Mouse (Mus musculus): ENCODE data around the gene Hvcn1.
A peak's percentile ranks its signal among the peaks of the same experiment; 100 is the strongest.

Hvcn1 gene

GRCm38 (mm10) chr5:122274785-122275184, 68.2 kb downstream of the Hvcn1 start:
- no peaks in the 10 kb centered on the region for H3K36me3 ChIP-seq (ENCODE audit: insufficient read depth, low read length)
- peaks cover 58% of the 10 kb centered on the region for H3K4me1 ChIP-seq (replicated peaks; ENCODE audit: low read depth, low read length)

DNA sequence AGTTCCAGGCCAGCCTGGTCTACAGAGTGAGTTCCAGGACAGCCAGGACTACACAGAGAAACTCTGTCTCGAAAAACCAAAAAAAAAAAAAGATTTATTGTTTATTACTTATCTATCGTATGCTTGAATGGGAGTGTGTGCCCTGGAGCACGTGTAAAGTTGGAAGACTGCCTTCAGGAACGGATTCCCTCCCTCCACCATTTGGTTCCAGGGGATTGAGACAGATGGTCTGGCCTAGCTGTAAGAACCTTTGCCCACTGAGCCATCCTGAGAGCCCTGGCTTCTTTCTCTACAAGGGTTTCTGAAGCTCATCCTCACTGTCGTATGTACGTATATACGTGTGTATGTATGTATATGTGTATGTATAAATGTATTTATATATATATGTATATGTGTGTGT, 72.3 kb downstream of the Hvcn1 start:
- H3K4me3 ChIP-seq (replicated peaks; ENCODE audit: low read length): no peak overlapping the region
- TF ChIP-seq POU5F1 (IDR thresholded peaks at IDR 0.05; ENCODE audit: borderline replicate concordance, low read length): no peak
- no peak for TF ChIP-seq NANOG (IDR thresholded peaks at IDR 0.05; ENCODE audit: borderline replicate concordance, low read length)
- TF ChIP-seq CTCF (conservative IDR thresholded peaks at IDR 0.05; ENCODE audit: low read length): no peak
- peaks cover 59% of the 10 kb centered on the region for H3K4me1 ChIP-seq (replicated peaks; ENCODE audit: low read depth, low read length)
- H3K9me3 ChIP-seq (ENCODE audit: low read length): 0 out of 2 replicates have a peak, but pooled peaks cover 8% of the 10 kb centered on the region
- no peaks in the 10 kb centered on the region for H3K36me3 ChIP-seq (ENCODE audit: insufficient read depth, low read length)
- peaks cover 18% of the 10 kb centered on the region for H3K27me3 ChIP-seq (ENCODE audit: insufficient read depth, low read length)

More at GRCm38 (mm10) chr5:122274785-122275184, 68.2 kb downstream of the Hvcn1 start:
- 0 out of 2 replicates have a peak, but pooled peaks cover 8% of the 10 kb centered on the region for H3K9me3 ChIP-seq (ENCODE audit: low read length)
- H3K27me3 ChIP-seq (ENCODE audit: insufficient read depth, low read length): no peaks in the 10 kb centered on the region
- TF ChIP-seq POU5F1 (IDR thresholded peaks at IDR 0.05; ENCODE audit: borderline replicate concordance, low read length): no peak
- no peak for TF ChIP-seq CTCF (conservative IDR thresholded peaks at IDR 0.05; ENCODE audit: low read length)
- TF ChIP-seq NANOG (IDR thresholded peaks at IDR 0.05; ENCODE audit: borderline replicate concordance, low read length): no peak
- H3K4me3 ChIP-seq (replicated peaks; ENCODE audit: low read length): peak overlapping the region; percentile 41

GRCm38 (mm10) chr5:122279799-122280421, 73.3 kb downstream of the Hvcn1 start:
- Histone ChIP-seq H3K9me3 (ENCODE audit: low read length) (0 out of 2 replicates have a peak, but pooled peaks cover 8% of the 10 kb centered on the region), H3K36me3 (ENCODE audit: insufficient read depth, low read length) (no peaks in the 10 kb centered on the region), H3K4me3 (replicated peaks; ENCODE audit: low read length) (no peak overlapping the region), H3K27me3 (ENCODE audit: insufficient read depth, low read length) (peaks cover 19% of the 10 kb centered on the region), H3K4me1 (replicated peaks; ENCODE audit: low read depth, low read length) (peaks cover 53% of the 10 kb centered on the region)
- TF ChIP-seq POU5F1 (IDR thresholded peaks at IDR 0.05; ENCODE audit: borderline replicate concordance, low read length): no peak
- TF ChIP-seq NANOG (IDR thresholded peaks at IDR 0.05; ENCODE audit: borderline replicate concordance, low read length): no peak
- TF ChIP-seq CTCF (conservative IDR thresholded peaks at IDR 0.05; ENCODE audit: low read length): no peak

DNA sequence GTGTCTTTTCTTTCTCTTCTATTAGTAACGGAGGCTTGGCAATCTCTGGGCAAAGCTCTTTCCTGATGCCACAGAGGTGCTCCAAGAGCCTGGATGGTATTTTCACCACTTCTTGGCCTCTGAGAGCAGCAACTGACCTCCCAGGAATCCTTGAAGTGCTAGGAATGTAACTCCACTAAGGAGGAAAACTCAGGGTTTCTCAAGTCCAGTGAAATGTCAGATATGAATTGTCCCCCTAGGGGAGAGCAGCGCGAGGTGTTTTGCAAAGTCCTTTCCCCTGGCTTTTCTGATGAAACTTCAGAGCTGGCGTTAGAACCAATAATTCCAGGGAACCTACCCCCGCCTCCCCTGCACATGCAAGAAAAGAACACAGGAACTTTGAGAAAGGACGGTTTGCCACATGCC, 73.8 kb downstream of the Hvcn1 start:
- no peak for TF ChIP-seq POU5F1 (IDR thresholded peaks at IDR 0.05; ENCODE audit: borderline replicate concordance, low read length)
- no peak for TF ChIP-seq CTCF (conservative IDR thresholded peaks at IDR 0.05; ENCODE audit: low read length)
- no peak for TF ChIP-seq NANOG (IDR thresholded peaks at IDR 0.05; ENCODE audit: borderline replicate concordance, low read length)
- Histone ChIP-seq H3K4me3 (replicated peaks; ENCODE audit: low read length) (peak overlapping the region; percentile 53; the same call in 1 of the 2 replicates), H3K36me3 (ENCODE audit: insufficient read depth, low read length) (no peaks in the 10 kb centered on the region), H3K9me3 (ENCODE audit: low read length) (0 out of 2 replicates have a peak, but pooled peaks cover 8% of the 10 kb centered on the region), H3K27me3 (ENCODE audit: insufficient read depth, low read length) (peaks cover 24% of the 10 kb centered on the region), H3K4me1 (replicated peaks; ENCODE audit: low read depth, low read length) (peaks cover 52% of the 10 kb centered on the region)

DNA sequence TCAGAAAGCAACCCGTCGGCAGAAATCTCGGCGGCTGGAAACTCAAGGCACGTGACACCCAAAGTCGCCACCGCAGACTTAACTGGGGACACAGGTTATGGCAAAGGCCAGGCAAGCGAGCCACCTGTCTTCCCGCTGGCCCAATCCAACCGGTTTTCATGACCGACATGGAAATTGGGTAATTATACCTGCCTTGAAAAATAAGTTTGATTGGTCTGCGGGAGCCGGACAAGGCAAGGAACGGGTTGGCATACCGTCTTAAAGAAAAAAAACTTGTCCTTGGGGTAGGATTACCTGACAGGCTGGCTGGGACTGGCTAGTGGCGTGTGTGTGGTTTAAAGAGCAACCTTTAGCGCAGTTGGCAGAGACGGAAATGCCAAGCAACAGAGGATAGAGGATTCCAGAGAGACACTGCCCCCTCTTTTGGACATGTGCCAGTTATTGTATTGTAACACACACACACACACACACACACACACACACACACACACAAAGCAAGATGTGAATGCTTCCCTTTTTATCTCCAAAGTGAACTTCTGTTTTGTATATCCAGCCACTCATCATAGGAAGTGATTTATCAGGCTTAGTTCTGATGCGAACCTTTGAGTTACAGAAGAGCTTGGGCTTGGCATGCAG, 74.3 kb downstream of the Hvcn1 start:
- Histone ChIP-seq H3K9me3 (ENCODE audit: low read length) (0 out of 2 replicates have a peak, but pooled peaks cover 8% of the 10 kb centered on the region), H3K27me3 (ENCODE audit: insufficient read depth, low read length) (peaks cover 26% of the 10 kb centered on the region)
- no peak for TF ChIP-seq NANOG (IDR thresholded peaks at IDR 0.05; ENCODE audit: borderline replicate concordance, low read length)
- no peak for TF ChIP-seq CTCF (conservative IDR thresholded peaks at IDR 0.05; ENCODE audit: low read length)
- TF ChIP-seq POU5F1 (IDR thresholded peaks at IDR 0.05; ENCODE audit: borderline replicate concordance, low read length): no peak

DNA sequence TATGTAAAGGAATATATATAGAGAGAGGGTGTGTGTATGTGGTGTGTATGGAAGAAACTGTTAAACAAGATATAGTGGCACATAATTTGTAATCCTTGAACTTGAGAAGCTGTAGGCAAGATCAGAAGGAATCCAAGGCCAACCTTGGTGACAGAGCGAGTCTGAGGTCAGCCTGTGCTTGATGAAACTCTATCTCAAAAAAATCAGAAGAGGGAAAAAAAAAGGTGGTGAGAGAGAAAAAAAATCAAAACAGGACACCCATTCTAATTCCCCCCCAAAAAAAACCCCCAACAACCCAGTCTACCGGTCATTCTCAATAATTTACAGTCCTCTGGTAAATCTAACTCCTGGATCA, 77.2 kb downstream of the Hvcn1 start:
- H3K4me1 ChIP-seq (replicated peaks; ENCODE audit: low read depth, low read length): peaks cover 54% of the 10 kb centered on the region
- H3K36me3 ChIP-seq (ENCODE audit: insufficient read depth, low read length): peaks cover 29% of the 10 kb centered on the region
- peak overlapping the region; percentile 92; the same call in 1 of the 2 replicates for H3K4me3 ChIP-seq (replicated peaks; ENCODE audit: low read length)
- peaks cover 26% of the 10 kb centered on the region for H3K27me3 ChIP-seq (ENCODE audit: insufficient read depth, low read length)
- TF ChIP-seq POU5F1 (IDR thresholded peaks at IDR 0.05; ENCODE audit: borderline replicate concordance, low read length) (no peak), CTCF (conservative IDR thresholded peaks at IDR 0.05; ENCODE audit: low read length) (no peak), NANOG (IDR thresholded peaks at IDR 0.05; ENCODE audit: borderline replicate concordance, low read length) (no peak)
- no peaks in the 10 kb centered on the region for H3K9me3 ChIP-seq (ENCODE audit: low read length)

More for the DNA sequence above, 74.3 kb downstream of the Hvcn1 start:
- Histone ChIP-seq H3K36me3 (ENCODE audit: insufficient read depth, low read length) (peaks cover 1% of the 10 kb centered on the region; the same call in 1 of the 2 replicates), H3K4me1 (replicated peaks; ENCODE audit: low read depth, low read length) (peaks cover 52% of the 10 kb centered on the region), H3K4me3 (replicated peaks; ENCODE audit: low read length) (peak overlapping the region; percentile 53; the same call in 1 of the 2 replicates)

- H3K27me3 ChIP-seq (ENCODE audit: insufficient read depth, low read length): peaks cover 26% of the 10 kb centered on the region
- H3K4me1 ChIP-seq (replicated peaks; ENCODE audit: low read depth, low read length): peaks cover 58% of the 10 kb centered on the region
- TF ChIP-seq POU5F1 (IDR thresholded peaks at IDR 0.05; ENCODE audit: borderline replicate concordance, low read length) (no peak), NANOG (IDR thresholded peaks at IDR 0.05; ENCODE audit: borderline replicate concordance, low read length) (no peak), CTCF (conservative IDR thresholded peaks at IDR 0.05; ENCODE audit: low read length) (no peak)
- H3K9me3 ChIP-seq (ENCODE audit: low read length): no peaks in the 10 kb centered on the region
- H3K4me3 ChIP-seq (replicated peaks; ENCODE audit: low read length): peak within 1 kb of the TSS; percentile 92
- H3K36me3 ChIP-seq (ENCODE audit: insufficient read depth, low read length): peaks cover 34% of the 10 kb centered on the region
Measured at GRCm38 (mm10) chr5:122284183-122285028, 77.8 kb downstream of the Hvcn1 start, which contains the start of gene Pptc7. TSS of gene Pptc7 (plus strand) at chr5:122284365.
